Mouse (Mus musculus) liver, embryonic 14.5 days (tissue): Measurements from ENCODE around the gene Mink1. TPM values are rescaled to one million over a fixed set of nuclear protein-coding genes. Genes with fewer than 3 reads are reported as not detected.

ENCODE experiments used
- ATAC-seq: fragments of 200-750 bp; cut with Nextera tagmentation; 2 replicates; pipeline ENCODE4 v1.8.0; 2017; ENCODE audit warnings: moderate number of reproducible peaks, mild to moderate bottlenecking, moderate library complexity; ENCODE audit not compliant: insufficient read depth
- DNase-seq, 3 experiments: peaks; one replicate each; pipeline ENCODE4 v3.0.0-alpha.2; 2012 to 2013; ENCODE audit warnings: low read depth in 3 of 3, low spot score in 3 of 3
- H3K27ac ChIP-seq: fragments of 300-500 bp; sonication (generic); 2 replicates; pipeline ENCODE4 v1.5.1; 2014; ENCODE audit warnings: moderate library complexity, mild to moderate bottlenecking, control low read depth, inconsistent platforms
- H3K27me3 ChIP-seq: fragments of 300-500 bp; sonication (generic); 2 replicates; pipeline ENCODE4 v1.6.1; 2014; ENCODE audit warnings: mild to moderate bottlenecking, low read length, moderate library complexity; ENCODE audit not compliant: control insufficient read depth, insufficient read depth
- H3K36me3 ChIP-seq: fragments of 300-500 bp; sonication (generic); replicated peaks from 2 replicates; pipeline ENCODE4 v1.6.1; 2014; ENCODE audit warnings: low read depth; ENCODE audit not compliant: control insufficient read depth, insufficient read depth
- H3K4me1 ChIP-seq, 2 experiments: fragments of 200-500 bp in 1 of 2; fragments of 300-500 bp in 1 of 2; sonication (generic) in 1 of 2; replicated peaks; 2 replicates each; pipeline ENCODE4 v1.6.1; 2012 to 2014; ENCODE audit warnings: antibody characterized with exemption in 1 of 2, inconsistent platforms in 1 of 2, low read length in 1 of 2; ENCODE audit not compliant: control insufficient read depth in 2 of 2, insufficient read depth in 2 of 2
- H3K4me2 ChIP-seq: fragments of 300-500 bp; sonication (generic); 2 replicates; pipeline ENCODE4 v1.6.1; 2014; ENCODE audit warnings: low read depth, mild to moderate bottlenecking, control low read depth, moderate library complexity
- H3K4me3 ChIP-seq, 2 experiments: fragments of 200-500 bp in 1 of 2; fragments of 300-500 bp in 1 of 2; sonication (generic) in 1 of 2; 2 replicates each; pipeline ENCODE4 v1.5.1; 2012 to 2014; ENCODE audit warnings: low read depth in 2 of 2, low read length in 2 of 2, mild to moderate bottlenecking in 2 of 2, control low read depth in 1 of 2, inconsistent platforms in 1 of 2, moderate library complexity in 1 of 2; ENCODE audit not compliant: insufficient read depth in 1 of 2
- H3K9ac ChIP-seq: fragments of 300-500 bp; sonication (generic); replicated peaks from 2 replicates; pipeline ENCODE4 v1.6.1; 2014; ENCODE audit warnings: mild to moderate bottlenecking, control low read depth, moderate library complexity
- H3K9me3 ChIP-seq: fragments of 300-500 bp; sonication (generic); 2 replicates; pipeline ENCODE4 v1.6.1; 2016; ENCODE audit warnings: low read length, mixed read lengths; ENCODE audit not compliant: control insufficient read depth
- CTCF ChIP-seq: IDR thresholded peaks from 2 replicates; pipeline ENCODE4 v1.5.1; 2016; ENCODE audit warnings: antibody characterized with exemption, low read depth, control low read depth
- EP300 ChIP-seq: IDR thresholded peaks from 2 replicates; pipeline ENCODE4 v1.6.1; 2016; ENCODE audit warnings: antibody characterized with exemption, low read depth
- WGBS: fragments of 180-500 bp; shearing (Covaris S2); extraction: QIAGEN DNeasy Blood & Tissue Kit; methylation state at CpG from one replicate; pipeline ENCODE4 v1.1.7; 2014; ENCODE audit not compliant: insufficient replicate concordance; 5-methylcytosine and 5-hydroxymethylcytosine counted together
- polyA plus RNA-seq, 2 experiments: library from polyadenylated mRNA; depleted of rRNA in 1 of 2; stranded (reverse) in 1 of 2; unstranded in 1 of 2; fragments of >200 nt; fragmentation: Nextera tagmentation in 1 of 2; extraction: Ambion mirVana in 1 of 2; gene quantifications; 2 replicates each; pipeline versions ENCODE4 v1.2.1 to v1.2.3; 2012 to 2014

The Mink1 gene
- polyA plus RNA-seq, 2 experiments = 3.7 to 14.1 TPM

DNA sequence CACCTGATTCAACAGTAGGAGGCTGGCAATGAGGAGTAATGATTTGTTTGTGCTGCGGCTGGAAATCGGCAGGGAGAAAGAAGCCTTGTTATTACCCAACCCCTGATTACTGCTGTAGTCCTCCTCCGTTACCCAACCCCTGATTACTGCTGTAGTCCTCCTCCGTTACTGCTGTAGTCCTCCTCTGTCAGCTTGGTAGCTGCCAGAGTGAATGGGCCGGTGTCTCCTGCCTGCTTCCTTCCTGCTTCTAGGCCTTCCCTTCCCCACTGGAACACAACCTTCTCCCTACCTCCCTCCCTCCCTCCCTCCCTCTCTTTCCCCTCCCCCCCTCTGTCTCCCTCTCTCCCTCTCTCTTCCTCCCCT is 17.7 kb downstream of the Mink1 start:
- DNase-seq (no peak), ATAC-seq (no peak)
- H3K27me3 ChIP-seq = no peaks in the 10 kb centered on the region
- H3K4me3 ChIP-seq = no peak overlapping the region
- 39% methylated on average over 5 of the region's 5 CpGs for WGBS
- H3K36me3 ChIP-seq = no peaks in the 10 kb centered on the region
- no peaks in the 10 kb centered on the region for H3K9me3 ChIP-seq
- no peak overlapping the region for H3K4me2 ChIP-seq
- no peak overlapping the region for H3K27ac ChIP-seq
- no peak overlapping the region for H3K9ac ChIP-seq
- TF ChIP-seq EP300 (no peak), CTCF (no peak)
- H3K4me1 ChIP-seq = peaks cover 0 to 17% of the 10 kb centered on the region in 2 experiments; a peak in 2 of 4 replicates

DNA sequence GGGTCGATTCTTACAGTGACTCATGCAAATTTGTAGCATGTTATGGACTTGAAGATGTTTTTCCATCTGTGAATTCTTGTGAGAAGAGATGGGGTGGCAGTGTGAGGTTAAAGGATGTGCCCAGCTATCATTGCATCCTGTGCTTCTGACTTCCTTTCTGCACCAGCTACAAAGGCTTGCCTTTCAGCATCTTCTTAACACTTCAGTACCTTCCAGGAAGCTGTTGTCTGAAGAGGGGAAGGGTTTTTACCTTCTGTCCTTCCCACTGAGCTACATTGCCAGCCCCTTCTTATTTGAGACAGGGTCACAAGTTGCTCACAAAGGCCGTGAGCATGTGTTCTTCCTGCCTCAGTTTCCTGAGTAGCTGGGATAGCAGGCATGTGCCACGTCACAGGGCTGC is 18.2 kb downstream of the Mink1 start:
- ATAC-seq (no peak), DNase-seq (no peak)
- H3K4me1 ChIP-seq = peaks cover 0 to 17% of the 10 kb centered on the region in 2 experiments; a peak in 2 of 4 replicates
- H3K4me3 ChIP-seq = no peak overlapping the region
- no peaks in the 10 kb centered on the region for H3K36me3 ChIP-seq
- H3K27ac ChIP-seq = no peak overlapping the region
- no peak overlapping the region for H3K9ac ChIP-seq
- H3K27me3 ChIP-seq = no peaks in the 10 kb centered on the region
- H3K4me2 ChIP-seq = no peak overlapping the region
- TF ChIP-seq EP300 (no peak), CTCF (no peak)
- WGBS = 52% methylated on average over 3 of the region's 3 CpGs
- H3K9me3 ChIP-seq = no peaks in the 10 kb centered on the region

DNA sequence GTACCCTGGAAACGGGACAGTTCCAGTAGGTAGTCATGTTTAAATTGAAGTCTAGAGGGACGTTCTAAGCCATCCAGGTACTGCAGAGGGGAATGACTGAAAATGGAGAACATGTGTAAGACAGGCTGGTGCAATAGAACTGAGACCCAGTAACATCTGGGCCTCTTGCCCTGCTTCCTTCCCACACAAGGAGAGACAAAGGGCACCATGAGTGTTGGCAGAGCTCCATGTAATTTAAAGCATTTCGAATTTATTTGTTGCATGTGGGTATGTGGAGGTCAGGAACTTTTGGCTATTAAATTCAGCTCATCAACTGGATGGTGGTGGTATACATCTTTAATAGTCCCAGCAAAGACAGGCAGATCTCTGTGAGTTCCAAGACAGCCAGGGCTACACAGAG is 19.5 kb downstream of the Mink1 start:
- Histone ChIP-seq H3K9me3 (no peaks in the 10 kb centered on the region), H3K4me2 (no peak overlapping the region), H3K36me3 (no peaks in the 10 kb centered on the region), H3K4me1 (peaks cover 0 to 23% of the 10 kb centered on the region in 2 experiments; a peak in 2 of 4 replicates), H3K27ac (no peak overlapping the region), H3K27me3 (no peaks in the 10 kb centered on the region), H3K9ac (no peak overlapping the region), H3K4me3 (no peak overlapping the region)
- WGBS = 55% methylated on average over 3 of the region's 3 CpGs
- no peak for TF ChIP-seq EP300
- no peak for TF ChIP-seq CTCF
- DNase-seq = no peak
- no peak for ATAC-seq

DNA sequence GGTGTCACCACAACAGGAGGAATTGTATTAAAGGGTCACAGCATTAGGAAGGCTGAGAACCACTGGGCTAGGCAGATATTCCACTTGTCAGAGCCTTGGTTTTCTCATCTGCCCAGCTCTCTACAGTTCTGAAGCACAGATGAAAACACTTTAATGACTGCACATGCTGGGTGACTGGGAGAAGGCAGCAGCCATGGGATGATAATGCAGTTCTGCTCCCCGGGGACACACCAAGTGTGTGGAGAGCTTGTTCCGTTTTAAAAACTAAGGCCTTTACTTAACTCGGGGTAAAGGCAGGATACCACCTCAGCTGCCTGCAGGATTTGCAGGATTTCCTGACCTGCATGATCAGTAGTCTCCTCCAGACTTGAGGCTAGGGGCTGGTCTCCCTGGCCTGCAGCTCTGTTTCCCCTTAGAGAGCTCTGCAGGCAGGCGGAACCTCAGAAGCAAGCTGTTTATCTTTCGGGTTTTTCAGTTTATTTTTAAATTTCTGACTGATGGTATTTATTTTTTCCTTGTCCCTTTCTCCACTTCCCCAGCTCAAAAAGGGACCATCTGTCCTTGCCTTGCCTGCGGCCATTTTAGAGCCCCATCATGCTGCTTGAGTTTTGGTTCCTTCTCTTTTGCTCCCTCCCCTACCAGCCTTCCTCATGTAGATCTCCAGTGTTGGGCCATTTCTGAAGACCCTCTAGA is 20.5 kb downstream of the Mink1 start:
- Histone ChIP-seq H3K27me3 (no peaks in the 10 kb centered on the region), H3K27ac (no peak overlapping the region), H3K36me3 (no peaks in the 10 kb centered on the region), H3K4me1 (peaks cover 0 to 23% of the 10 kb centered on the region in 2 experiments; a peak in 2 of 4 replicates), H3K4me2 (no peak overlapping the region), H3K9ac (no peak overlapping the region), H3K4me3 (no peak overlapping the region), H3K9me3 (no peaks in the 10 kb centered on the region)
- ATAC-seq (no peak), DNase-seq (no peak)
- TF ChIP-seq EP300 = no peak
- TF ChIP-seq CTCF = no peak
- 26% methylated on average over 6 of the region's 6 CpGs for WGBS

DNA sequence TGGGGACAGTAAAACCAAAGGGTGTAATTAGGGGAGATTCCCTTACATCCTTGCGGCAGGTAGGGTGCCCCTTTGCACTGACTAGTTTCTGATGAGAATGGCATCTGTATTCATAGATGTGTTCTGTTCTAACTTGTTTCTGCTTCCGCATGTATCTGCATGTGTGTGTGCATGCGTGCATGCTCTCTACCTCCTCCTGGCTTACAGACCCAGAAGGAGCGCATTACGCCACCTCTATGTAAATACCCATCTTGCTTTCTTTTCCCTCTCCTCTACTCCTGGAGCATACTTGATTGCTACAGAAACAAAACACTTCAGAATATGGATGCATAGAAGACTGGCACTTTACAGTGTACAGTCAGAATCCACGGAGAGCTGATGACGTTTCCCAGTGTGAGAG is 21.1 kb downstream of the Mink1 start:
- H3K27ac ChIP-seq = no peak overlapping the region
- H3K4me2 ChIP-seq = no peak overlapping the region
- H3K4me1 ChIP-seq = peaks cover 0 to 23% of the 10 kb centered on the region in 2 experiments; a peak in 2 of 4 replicates
- DNase-seq (no peak), ATAC-seq (no peak)
- H3K9ac ChIP-seq = no peak overlapping the region
- H3K4me3 ChIP-seq = no peak overlapping the region
- no peak for TF ChIP-seq CTCF
- TF ChIP-seq EP300 = no peak
- H3K9me3 ChIP-seq = no peaks in the 10 kb centered on the region
- H3K27me3 ChIP-seq = no peaks in the 10 kb centered on the region
- no peaks in the 10 kb centered on the region for H3K36me3 ChIP-seq
- WGBS = 77% methylated on average over 7 of the region's 7 CpGs
